ENCODE assay signal across 11 mouse cellular contexts in the genomic region with DNA sequence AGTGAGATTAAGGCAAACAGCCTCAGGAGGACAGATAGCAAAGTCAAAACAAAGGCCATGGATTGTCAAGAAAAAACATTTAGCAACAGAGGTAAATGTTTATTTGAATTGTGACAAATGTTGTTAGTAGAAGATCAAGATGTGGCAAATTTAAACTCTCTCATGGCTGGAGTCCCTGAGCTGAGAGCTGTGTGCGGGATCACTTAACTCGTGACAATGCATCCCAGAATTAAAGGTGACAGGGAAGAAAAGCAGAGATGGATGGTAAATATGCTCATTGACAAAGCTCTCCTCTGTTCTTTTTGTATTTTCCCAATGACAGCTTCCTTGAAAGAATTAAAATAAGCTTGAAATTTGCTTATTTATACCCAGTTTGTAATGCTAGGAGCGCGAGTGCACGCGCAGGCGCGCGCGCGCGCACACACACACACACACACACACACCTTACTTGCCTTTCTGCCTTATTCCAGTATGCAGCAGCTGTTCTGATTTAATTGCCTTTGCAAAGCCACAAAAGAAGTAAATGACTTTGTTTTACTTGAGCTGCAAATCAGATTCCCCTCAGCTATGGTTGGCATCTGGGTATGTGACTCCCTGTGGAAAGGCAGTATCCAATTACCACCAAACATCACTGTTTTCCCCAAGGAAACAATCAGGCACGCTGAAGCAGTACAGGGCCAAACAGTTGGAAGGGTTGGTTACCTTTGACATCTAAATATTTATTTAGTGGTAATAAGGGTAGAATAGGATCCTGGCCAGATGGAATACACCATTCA.
DNase-seq lines count a peak whose midpoint lies in the region; ATAC-seq lines count a peak whose summit lies in the region.
"Had no signal": no experiment of that assay in that cellular context is flagged by ENCODE, and none has a peak within 500 bp of the region (broad histone marks: within the 10 kb centered on the region; RNA-seq: fewer than 3 reads in every experiment).

No protein-coding gene starts in this region.

- H3K9ac ChIP-seq in forebrain, embryonic 12.5 days, result no peak overlapping the region
- H3K9ac ChIP-seq: liver, embryonic 13.5 days had no signal

- WGBS in forebrain, embryonic 12.5 days, result 79% methylated on average over 13 of the region's 13 CpGs
- WGBS in heart, embryonic 10.5 days, result 82% methylated on average over 13 of the region's 13 CpGs

- no peak overlapping the region for H3K4me3 ChIP-seq in forebrain, embryonic 12.5 days (replicated peaks)
- no peak overlapping the region for H3K4me3 ChIP-seq in heart, embryonic 10.5 days
- H3K4me3 ChIP-seq: liver, embryonic 13.5 days had no signal

- H3K27ac ChIP-seq in forebrain, embryonic 12.5 days, result no peak overlapping the region
- H3K27ac ChIP-seq in heart, embryonic 10.5 days, result no peak overlapping the region
- H3K27ac ChIP-seq: liver, embryonic 13.5 days had no signal

- no peaks in the 10 kb centered on the region for H3K9me3 ChIP-seq in forebrain, embryonic 12.5 days
- H3K9me3 ChIP-seq in heart, embryonic 10.5 days, result no peaks in the 10 kb centered on the region
- H3K9me3 ChIP-seq: liver, embryonic 13.5 days had no signal

- peaks cover 12% of the 10 kb centered on the region for H3K4me1 ChIP-seq in forebrain, embryonic 12.5 days
- H3K4me1 ChIP-seq in heart, embryonic 10.5 days, result peaks cover 4% of the 10 kb centered on the region; the same call in 1 of the 2 replicates
- H3K4me1 ChIP-seq: liver, embryonic 13.5 days had no signal

- H3K36me3 ChIP-seq in forebrain, embryonic 12.5 days (replicated peaks), result no peaks in the 10 kb centered on the region
- H3K36me3 ChIP-seq in heart, embryonic 10.5 days, result no peaks in the 10 kb centered on the region
- H3K36me3 ChIP-seq: liver, embryonic 13.5 days had no signal

- peak; percentile 72 for ATAC-seq in forebrain, embryonic 12.5 days (ENCODE audit: low FRiP score)

- no peak overlapping the region for H3K4me2 ChIP-seq in forebrain, embryonic 12.5 days
- H3K4me2 ChIP-seq: liver, embryonic 13.5 days had no signal

- peak; percentile 4 for DNase-seq in adrenal gland, postnatal 14 days
- DNase-seq in adrenal gland, adult 2 months, result no peak
- DNase-seq in hindlimb bud, embryonic 11.5 days (ENCODE audit: extremely low spot score, low read depth, low spot score), result peak; percentile 22
- DNase-seq in neural tube, embryonic 10.5 days (ENCODE audit: extremely low spot score, low spot score), result peak; percentile 14
- no peak for DNase-seq in layer of hippocampus, adult 11-12 months (ENCODE audit: low spot score)
- DNase-seq in lung, adult 18-20 months, result no peak
- DNase-seq in heart, embryonic 10.5 days (ENCODE audit: low spot score), result no peak
- DNase-seq: gastrocnemius, postnatal 25 days; heart, postnatal 36 days; liver, embryonic 13.5 days had no signal

- no peaks in the 10 kb centered on the region for H3K27me3 ChIP-seq in forebrain, embryonic 12.5 days
- no peaks in the 10 kb centered on the region for H3K27me3 ChIP-seq in heart, embryonic 10.5 days (ENCODE audit: insufficient read depth, poor library complexity, severe bottlenecking)
- H3K27me3 ChIP-seq: liver, embryonic 13.5 days had no signal

Comparison
In these comparisons a context has a peak if more than half of its experiments do, and no peak if none do; other contexts are left out.
1. DNase-seq: peak in adrenal gland, postnatal 14 days (single experiment), hindlimb bud, embryonic 11.5 days (single experiment) and neural tube, embryonic 10.5 days (single experiment); none in adrenal gland, adult 2 months (single experiment), layer of hippocampus, adult 11-12 months (single experiment), lung, adult 18-20 months (0 of 2) and heart, embryonic 10.5 days (single experiment).